In genomic region chr1:45794969-45795908, GRCm38 (mm10) we compare ENCODE assay signal across 8 mouse cellular contexts. TPM values are rescaled to one million over a fixed set of nuclear protein-coding genes. Genes with fewer than 3 reads are reported as not detected.
DNase-seq lines count a peak whose midpoint lies in the region; ATAC-seq lines count a peak whose summit lies in the region.

Gene Wdr75, plus strand, starts transcription at chr1:45795166.

- DNase-seq in adipocyte (ENCODE audit: low spot score) = peak; percentile 96
- peak; percentile 93 for DNase-seq in embryo, embryonic 10 days (ENCODE audit: low spot score)
- DNase-seq in gastrocnemius, postnatal 10 days = peak; percentile 95
- DNase-seq in induced T-regulatory cell, adult 2 months (ENCODE audit: low read depth) = peak; percentile 98
- peak; percentile 91 to 97 for DNase-seq in left cerebral cortex, adult 9 months (ENCODE audit: low spot score in 2 of 2)
- peak; percentile 96 for DNase-seq in right cerebral cortex, postnatal 14 days
- peak; percentile 91 to 93 for DNase-seq in urinary bladder, postnatal 36 days (ENCODE audit: low spot score in 2 of 2)

- ATAC-seq in megakaryocyte progenitor cell, adult 5-6 weeks (replicated peaks; ENCODE audit: poor library complexity) = peak; percentile 97

RNA-seq across cellular contexts. Expression of gene Wdr75, which starts in this region (rescaled TPM):
- 10 to 100 TPM; 22.7 to 24.2 TPM for total RNA-seq in gastrocnemius, postnatal 10 days (2021)
- 145 and 159 TPM in 2 replicates for total RNA-seq in megakaryocyte progenitor cell, adult 5-6 weeks (2015)
- total RNA-seq in megakaryocyte progenitor cell, adult 5-6 weeks (2017) = 68.6 and 97.2 TPM in 2 replicates

Comparison
In these comparisons a context has a peak if more than half of its experiments do, and no peak if none do; other contexts are left out.
1. Peak in every context shown above with its lines: DNase-seq and ATAC-seq.